Mouse (Mus musculus) ES-E14 (cell line): ENCODE measurements around the gene Rims1.
A peak's percentile ranks its signal among the peaks of the same experiment; 100 is the strongest.

Experiments
- CHD2 ChIP-seq: IDR thresholded peaks from 2 replicates; pipeline ENCODE4 v1.6.1; 2014; ENCODE audit warnings: mild to moderate bottlenecking, low read depth, low read length, inconsistent platforms
- MAFK ChIP-seq: IDR thresholded peaks from 2 replicates; pipeline ENCODE4 v1.6.1; 2014; ENCODE audit warnings: mild to moderate bottlenecking, low read depth, low read length, inconsistent platforms; ENCODE audit not compliant: insufficient read depth
- ZNF384 ChIP-seq: IDR thresholded peaks from 2 replicates; pipeline ENCODE4 v1.6.1; 2012; ENCODE audit warnings: low read depth, low read length, inconsistent platforms

DNA sequence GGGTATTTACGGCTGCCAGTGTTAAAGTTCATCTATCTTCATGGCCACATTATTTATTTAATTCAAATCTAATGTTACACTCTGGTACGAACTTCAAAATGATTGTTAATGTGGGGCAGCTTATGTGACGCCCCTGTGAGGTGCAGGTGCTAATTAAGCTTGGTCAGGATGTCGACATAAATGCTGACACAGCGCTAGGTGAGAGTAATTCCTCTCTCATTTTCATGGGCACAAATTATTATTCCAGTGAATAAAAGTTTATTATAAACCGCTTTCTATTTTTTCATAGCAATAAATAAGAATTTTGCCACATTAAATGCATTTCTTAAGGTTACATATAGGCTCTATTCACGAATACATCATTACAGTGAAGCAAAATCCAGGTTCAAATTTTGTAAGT lies 395.6 kb downstream of the Rims1 start:
- TF ChIP-seq CHD2, result no peak
- TF ChIP-seq ZNF384, result no peak
- peak; percentile 66 for TF ChIP-seq MAFK
